Mouse (Mus musculus) thymus, adult 2 months (tissue): Measurements from ENCODE around the gene Sspo. TPM values are rescaled to one million over a fixed set of nuclear protein-coding genes. Genes with fewer than 3 reads are reported as not detected.

ENCODE experiments used
- DNase-seq: peaks from one replicate; pipeline ENCODE4 v3.0.0; 2021
- H3K27ac ChIP-seq: fragments of 200-500 bp; 2 replicates; pipeline ENCODE4 v1.5.1; 2012; ENCODE audit warnings: low read length, control low read depth; ENCODE audit not compliant: control insufficient read depth, insufficient read depth
- H3K27me3 ChIP-seq: fragments of 200-500 bp; 2 replicates; pipeline ENCODE4 v1.6.1; 2012; ENCODE audit warnings: mild to moderate bottlenecking, low read length, moderate library complexity, mixed read lengths; ENCODE audit not compliant: control insufficient read depth, insufficient read depth
- H3K36me3 ChIP-seq: fragments of 200-500 bp; 2 replicates; pipeline ENCODE4 v1.6.1; 2012; ENCODE audit warnings: mild to moderate bottlenecking, low read length, moderate library complexity; ENCODE audit not compliant: control insufficient read depth, insufficient read depth
- H3K4me1 ChIP-seq: fragments of 200-500 bp; replicated peaks from 2 replicates; pipeline ENCODE4 v1.6.1; 2012; ENCODE audit warnings: low read length; ENCODE audit not compliant: control insufficient read depth, insufficient read depth
- H3K4me3 ChIP-seq: fragments of 200-500 bp; 2 replicates; pipeline ENCODE4 v1.5.1; 2012; ENCODE audit warnings: mild to moderate bottlenecking, low read length, control low read depth, moderate library complexity; ENCODE audit not compliant: control insufficient read depth, insufficient read depth
- CTCF ChIP-seq: fragments of 200-500 bp; IDR thresholded peaks from 2 replicates; pipeline ENCODE4 v1.5.1; 2012; ENCODE audit warnings: mild to moderate bottlenecking, control low read depth, low read length, moderate library complexity, borderline replicate concordance; ENCODE audit not compliant: control insufficient read depth, poor library complexity, insufficient read depth; ENCODE audit errors: extremely low read depth
- POLR2A ChIP-seq: fragments of 200-500 bp; IDR thresholded peaks from 2 replicates; pipeline ENCODE4 v1.6.1; 2012; ENCODE audit warnings: mild to moderate bottlenecking, low read length, control low read depth, moderate library complexity; ENCODE audit not compliant: control insufficient read depth, poor library complexity, insufficient read depth; ENCODE audit errors: extremely low read depth
- WGBS: fragments of 180-500 bp; shearing (Covaris S2); methylation state at CpG from one replicate; pipeline ENCODE4 v1.1.7; 2018; 5-methylcytosine and 5-hydroxymethylcytosine counted together
- polyA plus RNA-seq: library from polyadenylated mRNA; depleted of rRNA; stranded (reverse); fragments of >200 nt; gene quantifications from 2 replicates; pipeline ENCODE4 v1.2.3, GENCODE M21; 2012

Gene Sspo
- polyA plus RNA-seq, 1 experiment = 35.4 TPM

DNA sequence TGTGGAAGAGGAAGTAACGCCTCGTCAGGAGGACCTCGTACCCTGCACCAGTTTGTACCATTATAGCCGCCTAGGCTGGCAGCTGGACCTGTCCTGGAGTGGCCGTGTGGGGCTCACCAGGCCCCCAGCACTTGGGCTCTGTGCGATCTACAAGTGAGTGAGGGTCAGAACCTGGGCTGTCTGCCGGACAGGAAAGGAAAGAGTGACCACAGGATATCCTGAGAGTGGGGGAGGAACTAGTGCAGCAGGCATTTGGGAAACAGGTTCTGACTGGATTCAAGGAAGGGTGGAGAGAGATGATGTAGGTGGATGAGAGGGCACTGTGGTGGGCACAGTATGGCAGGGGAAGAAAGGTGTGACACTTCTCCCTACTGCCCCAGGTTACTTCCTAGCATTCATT is 498 bp downstream of the Sspo start:
- Histone ChIP-seq H3K4me3 (no peak overlapping the region), H3K4me1 (peaks cover 11% of the 10 kb centered on the region), H3K27ac (no peak overlapping the region), H3K27me3 (no peaks in the 10 kb centered on the region; the same call in 1 of the 2 replicates), H3K36me3 (no peaks in the 10 kb centered on the region)
- 83% methylated on average over 7 of the region's 7 CpGs for WGBS
- no peak for DNase-seq
- TF ChIP-seq CTCF (no peak), POLR2A (no peak)

- no peaks in the 10 kb centered on the region for H3K27me3 ChIP-seq
- no peaks in the 10 kb centered on the region for H3K36me3 ChIP-seq
- DNase-seq = no peak
- TF ChIP-seq CTCF (no peak), POLR2A (no peak)
- no peak overlapping the region for H3K27ac ChIP-seq
- 100% methylated on average over 1 of the region's 1 CpGs for WGBS
- no peak overlapping the region for H3K4me3 ChIP-seq
- 0 out of 2 replicates have a peak, but pooled peaks cover under 1% of the 10 kb centered on the region for H3K4me1 ChIP-seq
Measured at GRCm38 (mm10) chr6:48452151-48452550, 4.1 kb downstream of the Sspo start.

- no peaks in the 10 kb centered on the region for H3K27me3 ChIP-seq
- H3K36me3 ChIP-seq = no peaks in the 10 kb centered on the region
- no peaks in the 10 kb centered on the region for H3K4me1 ChIP-seq
- no peak overlapping the region for H3K4me3 ChIP-seq
- DNase-seq = no peak
- WGBS = 85% methylated on average over 3 of the region's 3 CpGs
- TF ChIP-seq POLR2A (no peak), CTCF (no peak)
- no peak overlapping the region for H3K27ac ChIP-seq
Measured at GRCm38 (mm10) chr6:48452771-48453170, 4.7 kb downstream of the Sspo start.

GRCm38 (mm10) chr6:48464966-48465679 is 17.1 kb downstream of the Sspo start:
- Histone ChIP-seq H3K36me3 (no peaks in the 10 kb centered on the region), H3K27me3 (no peaks in the 10 kb centered on the region), H3K27ac (no peak overlapping the region), H3K4me3 (no peak overlapping the region), H3K4me1 (no peaks in the 10 kb centered on the region)
- TF ChIP-seq POLR2A = no peak
- no peak for TF ChIP-seq CTCF
- 95% methylated on average over 13 of the region's 13 CpGs for WGBS
- no peak for DNase-seq

DNA sequence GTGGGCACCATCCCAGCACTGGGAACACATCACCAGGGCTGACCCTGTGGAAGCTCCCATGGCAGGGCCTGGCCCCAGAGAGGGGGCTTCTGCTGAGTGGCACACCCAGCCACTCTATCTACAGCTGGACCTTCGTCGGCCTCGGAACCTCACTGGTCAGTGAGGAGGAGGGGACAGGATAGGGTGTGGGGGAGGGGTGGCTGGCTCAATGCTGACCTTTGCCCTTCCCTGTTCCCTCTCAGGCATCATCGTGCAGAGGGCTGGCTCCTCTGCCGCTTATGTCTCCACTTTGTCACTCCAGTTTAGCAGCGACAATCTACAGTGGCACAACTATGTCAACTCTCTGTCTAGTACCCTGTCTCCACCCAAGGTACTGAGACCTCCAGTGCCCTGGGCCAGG is 18.7 kb downstream of the Sspo start:
- TF ChIP-seq CTCF (no peak), POLR2A (no peak)
- WGBS = 88% methylated on average over 6 of the region's 6 CpGs

DNA sequence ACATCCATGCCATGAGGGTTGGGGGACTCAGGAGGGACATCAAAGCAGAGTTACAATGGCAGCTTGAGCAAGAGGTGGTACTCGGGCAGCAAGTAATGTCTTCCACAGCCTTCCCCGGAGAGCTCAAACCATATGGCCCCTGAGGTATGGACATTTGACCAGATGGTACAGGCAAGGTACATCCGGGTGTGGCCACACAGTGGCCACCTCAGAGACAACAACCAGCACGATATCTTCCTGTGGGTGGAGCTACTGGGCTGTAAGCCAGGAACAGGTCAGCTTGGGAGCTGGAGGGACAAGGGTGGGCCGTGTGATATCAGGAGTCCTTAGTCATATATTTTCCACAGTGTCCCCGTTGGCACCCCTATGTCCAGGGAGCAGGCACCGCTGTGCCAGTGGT is 19.5 kb downstream of the Sspo start:
- 84% methylated on average over 7 of the region's 7 CpGs for WGBS

More for the DNA sequence above, 18.7 kb downstream of the Sspo start:
- H3K27ac ChIP-seq = no peak overlapping the region
- H3K4me1 ChIP-seq = no peaks in the 10 kb centered on the region
- H3K36me3 ChIP-seq = no peaks in the 10 kb centered on the region
- DNase-seq = no peak
- no peak overlapping the region for H3K4me3 ChIP-seq
- H3K27me3 ChIP-seq = no peaks in the 10 kb centered on the region

More for the DNA sequence above, 19.5 kb downstream of the Sspo start:
- Histone ChIP-seq H3K27ac (no peak overlapping the region), H3K4me1 (no peaks in the 10 kb centered on the region), H3K27me3 (no peaks in the 10 kb centered on the region), H3K4me3 (no peak overlapping the region), H3K36me3 (no peaks in the 10 kb centered on the region)
- TF ChIP-seq POLR2A (no peak), CTCF (no peak)
- no peak for DNase-seq
